Mouse (Mus musculus): ENCODE data around the gene Ppp1ca. TPM values are rescaled to one million over a fixed set of nuclear protein-coding genes. Genes with fewer than 3 reads are reported as not detected.

Gene Ppp1ca
- polyA plus RNA-seq, 1 experiment from 2014 or later: 783 TPM

GRCm38 (mm10) chr19:4192251-4192985 is 553 bp downstream of the Ppp1ca start:
- Histone ChIP-seq H3K9me3 (no peaks in the 10 kb centered on the region), H3K27me3 (no peaks in the 10 kb centered on the region), H3K4me3 (peak overlapping the region; percentile 68), H3K27ac (peak overlapping the region; percentile 96), H3K4me2 (replicated peaks) (peak overlapping the region; percentile 90), H3K9ac (peak overlapping the region; percentile 95), H3K36me3 (peaks cover 45% of the 10 kb centered on the region), H3K4me1 (peaks cover 23% of the 10 kb centered on the region)
- under 1% methylated on average over 51 of the region's 52 CpGs for WGBS
- ATAC-seq (ENCODE audit: insufficient number of reproducible peaks, insufficient read depth, low FRiP score, low TSS enrichment): no peak

DNA sequence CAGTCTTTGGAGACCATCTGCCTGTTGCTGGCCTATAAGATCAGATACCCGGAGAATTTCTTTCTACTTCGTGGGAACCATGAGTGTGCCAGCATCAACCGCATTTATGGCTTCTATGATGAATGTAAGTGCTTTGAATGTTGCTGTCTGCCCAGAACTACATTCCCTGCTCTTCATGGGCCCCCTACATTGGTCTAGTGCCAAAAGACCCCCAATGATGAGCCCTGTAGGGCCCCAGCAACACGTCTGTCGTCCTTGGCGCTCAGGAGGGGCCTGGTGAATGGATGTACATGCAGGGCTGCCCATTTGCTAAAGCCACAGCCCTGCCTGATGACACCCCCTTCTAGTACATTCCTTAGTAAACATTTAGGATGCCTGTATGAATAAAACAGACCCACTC is 1.3 kb downstream of the Ppp1ca start:
- no peak overlapping the region for H3K27ac ChIP-seq
- H3K4me1 ChIP-seq: peaks cover 23% of the 10 kb centered on the region
- peak overlapping the region; percentile 90 for H3K4me2 ChIP-seq (replicated peaks)
- no peaks in the 10 kb centered on the region for H3K27me3 ChIP-seq
- peak overlapping the region; percentile 68 for H3K4me3 ChIP-seq
- peaks cover 50% of the 10 kb centered on the region for H3K36me3 ChIP-seq
- ATAC-seq (ENCODE audit: insufficient number of reproducible peaks, insufficient read depth, low FRiP score, low TSS enrichment): no peak
- peak overlapping the region; percentile 95 for H3K9ac ChIP-seq
- H3K9me3 ChIP-seq: no peaks in the 10 kb centered on the region
- 69% methylated on average over 6 of the region's 6 CpGs for WGBS

- no peaks in the 10 kb centered on the region for H3K27me3 ChIP-seq
- WGBS: 92% methylated on average over 8 of the region's 8 CpGs
- no peak for ATAC-seq (ENCODE audit: insufficient number of reproducible peaks, insufficient read depth, low FRiP score, low TSS enrichment)
- peak overlapping the region; percentile 90; the same call in 1 of the 2 replicates for H3K4me2 ChIP-seq (replicated peaks)
- H3K4me1 ChIP-seq: peaks cover 23% of the 10 kb centered on the region
- H3K27ac ChIP-seq: no peak overlapping the region
- peaks cover 53% of the 10 kb centered on the region for H3K36me3 ChIP-seq
- H3K9ac ChIP-seq: no peak overlapping the region
- no peaks in the 10 kb centered on the region for H3K9me3 ChIP-seq
- no peak overlapping the region for H3K4me3 ChIP-seq
These were observed 2.3 kb downstream of the Ppp1ca start for GRCm38 (mm10) chr19:4194021-4194724.

DNA sequence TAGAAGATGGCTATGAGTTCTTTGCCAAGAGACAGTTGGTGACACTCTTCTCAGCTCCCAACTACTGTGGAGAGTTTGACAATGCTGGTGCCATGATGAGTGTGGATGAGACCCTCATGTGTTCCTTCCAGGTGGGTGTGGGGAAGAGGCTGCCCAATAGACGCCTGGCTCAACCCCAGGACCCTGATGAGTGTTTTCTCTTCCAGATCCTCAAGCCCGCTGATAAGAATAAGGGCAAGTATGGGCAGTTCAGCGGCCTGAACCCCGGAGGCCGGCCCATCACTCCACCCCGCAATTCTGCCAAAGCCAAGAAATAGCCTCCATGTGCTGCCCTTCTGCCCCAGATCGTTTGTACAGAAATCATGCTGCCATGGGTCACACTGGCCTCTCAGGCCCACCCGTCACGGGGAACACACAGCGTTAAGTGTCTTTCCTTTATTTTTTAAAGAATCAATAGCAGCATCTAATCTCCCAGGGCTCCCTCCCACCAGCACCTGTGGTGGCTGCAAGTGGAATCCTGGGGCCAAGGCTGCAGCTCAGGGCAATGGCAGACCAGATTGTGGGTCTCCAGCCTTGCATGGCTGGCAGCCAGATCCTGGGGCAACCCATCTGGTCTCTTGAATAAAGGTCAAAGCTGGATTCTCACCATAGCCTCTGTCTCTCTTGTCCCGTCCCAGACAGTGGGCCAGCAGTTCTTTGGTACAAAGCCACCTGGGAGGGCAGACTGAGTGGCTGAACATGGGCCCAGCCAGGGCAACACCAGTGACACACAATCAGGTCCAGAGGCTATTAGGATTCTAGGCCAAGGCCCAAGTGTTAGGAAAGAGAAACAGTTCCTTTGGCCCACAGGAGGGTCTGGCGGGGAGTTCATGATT is 3.1 kb downstream of the Ppp1ca start:
- no peak overlapping the region for H3K9ac ChIP-seq
- WGBS: 82% methylated on average over 12 of the region's 12 CpGs
- H3K4me3 ChIP-seq: no peak overlapping the region
- H3K9me3 ChIP-seq: no peaks in the 10 kb centered on the region
- H3K27ac ChIP-seq: no peak overlapping the region
- ATAC-seq (ENCODE audit: insufficient number of reproducible peaks, insufficient read depth, low FRiP score, low TSS enrichment): no peak
- no peaks in the 10 kb centered on the region for H3K27me3 ChIP-seq
- no peak overlapping the region for H3K4me2 ChIP-seq (replicated peaks)
- peaks cover 56% of the 10 kb centered on the region for H3K36me3 ChIP-seq
- H3K4me1 ChIP-seq: peaks cover 26% of the 10 kb centered on the region

DNA sequence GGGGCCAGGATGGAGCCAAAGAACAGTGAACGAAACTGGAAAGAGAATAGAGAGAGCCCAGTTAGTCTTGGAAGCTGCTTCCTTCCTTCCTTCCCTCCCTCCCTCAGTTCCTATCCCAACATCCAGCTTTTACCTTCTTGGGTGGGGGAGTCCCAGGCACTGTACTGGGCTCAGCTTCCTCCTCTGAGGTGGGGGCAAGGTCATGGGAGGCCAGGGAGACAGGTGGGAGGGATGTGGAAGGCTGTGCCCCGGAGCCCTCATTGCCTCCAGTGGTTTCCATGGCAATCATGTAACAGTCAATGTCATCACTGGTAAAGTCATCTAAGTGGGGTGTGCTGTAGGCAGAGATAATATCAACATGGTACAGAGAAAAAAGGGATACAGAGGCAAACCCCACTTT is 4.2 kb downstream of the Ppp1ca start:
- WGBS: 60% methylated on average over 2 of the region's 2 CpGs
- H3K27ac ChIP-seq: peak overlapping the region; percentile 12; the same call in 1 of the 2 replicates
- H3K36me3 ChIP-seq: peaks cover 61% of the 10 kb centered on the region
- H3K27me3 ChIP-seq: no peaks in the 10 kb centered on the region
- no peak for ATAC-seq (ENCODE audit: insufficient number of reproducible peaks, insufficient read depth, low FRiP score, low TSS enrichment)
- H3K4me2 ChIP-seq (replicated peaks): no peak overlapping the region
- peaks cover 36% of the 10 kb centered on the region for H3K4me1 ChIP-seq
- no peaks in the 10 kb centered on the region for H3K9me3 ChIP-seq
- H3K4me3 ChIP-seq: no peak overlapping the region
- H3K9ac ChIP-seq: no peak overlapping the region

- H3K9ac ChIP-seq: no peak overlapping the region
- 25% methylated on average over 5 of the region's 5 CpGs for WGBS
- no peaks in the 10 kb centered on the region for H3K27me3 ChIP-seq
- peak overlapping the region; percentile 12; the same call in 1 of the 2 replicates for H3K27ac ChIP-seq
- no peak for ATAC-seq (ENCODE audit: insufficient number of reproducible peaks, insufficient read depth, low FRiP score, low TSS enrichment)
- no peaks in the 10 kb centered on the region for H3K9me3 ChIP-seq
- H3K4me2 ChIP-seq (replicated peaks): no peak overlapping the region
- no peak overlapping the region for H3K4me3 ChIP-seq
- H3K4me1 ChIP-seq: peaks cover 36% of the 10 kb centered on the region
- H3K36me3 ChIP-seq: peaks cover 61% of the 10 kb centered on the region
These were observed 4.7 kb downstream of the Ppp1ca start for GRCm38 (mm10) chr19:4196548-4196947.

DNA sequence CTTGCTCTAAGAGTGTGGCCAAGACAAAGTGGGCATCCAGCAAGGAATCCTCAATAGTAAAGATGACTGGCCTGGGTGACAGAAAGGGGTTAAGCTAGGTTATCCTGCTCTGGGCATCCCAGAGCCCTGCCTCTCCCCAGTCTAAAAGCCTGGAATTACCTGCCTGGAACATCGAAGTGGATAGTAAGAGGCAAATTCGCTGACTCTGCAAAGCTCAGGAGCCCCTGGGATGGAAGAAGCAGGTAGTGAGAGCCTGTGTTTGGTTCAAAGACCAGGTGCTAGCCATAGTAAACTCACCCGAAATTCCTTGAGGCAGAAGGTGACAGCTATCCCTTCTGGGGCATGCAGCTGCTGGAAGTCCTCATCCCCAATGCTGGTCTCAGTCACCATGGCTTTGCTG is 5.3 kb downstream of the Ppp1ca start:
- no peak overlapping the region for H3K9ac ChIP-seq
- peaks cover 38% of the 10 kb centered on the region for H3K4me1 ChIP-seq
- H3K4me2 ChIP-seq (replicated peaks): no peak overlapping the region
- H3K9me3 ChIP-seq: no peaks in the 10 kb centered on the region
- no peak overlapping the region for H3K4me3 ChIP-seq
- H3K27ac ChIP-seq: no peak overlapping the region
- H3K27me3 ChIP-seq: no peaks in the 10 kb centered on the region
- ATAC-seq (ENCODE audit: insufficient number of reproducible peaks, insufficient read depth, low FRiP score, low TSS enrichment): no peak
- H3K36me3 ChIP-seq: peaks cover 61% of the 10 kb centered on the region
- 76% methylated on average over 3 of the region's 3 CpGs for WGBS

GRCm38 (mm10) chr19:4201291-4201909 is 9.5 kb downstream of the Ppp1ca start, which contains the start of gene Rad9a:
Gene Rad9a (minus strand): TSS chr19:4201662.
- H3K36me3 ChIP-seq: peaks cover 26% of the 10 kb centered on the region
- no peaks in the 10 kb centered on the region for H3K9me3 ChIP-seq
- H3K4me1 ChIP-seq: peaks cover 27% of the 10 kb centered on the region
- WGBS: under 1% methylated on average over 34 of the region's 34 CpGs
- H3K9ac ChIP-seq: peak within 1 kb of the TSS; percentile 76
- peak; percentile 75 for ATAC-seq (ENCODE audit: insufficient number of reproducible peaks, insufficient read depth, low FRiP score, low TSS enrichment)
- H3K27ac ChIP-seq: peak within 1 kb of the TSS; percentile 58
- peaks cover 2% of the 10 kb centered on the region; the same call in 1 of the 2 replicates for H3K27me3 ChIP-seq
- H3K4me2 ChIP-seq (replicated peaks): peak within 1 kb of the TSS; percentile 72
- H3K4me3 ChIP-seq: peak within 1 kb of the TSS; percentile 70

GRCm38 (mm10) chr19:4202149-4202548 is 10.3 kb downstream of the Ppp1ca start:
- 28% methylated on average over 7 of the region's 7 CpGs for WGBS
- no peak for ATAC-seq (ENCODE audit: insufficient number of reproducible peaks, insufficient read depth, low FRiP score, low TSS enrichment)

GRCm38 (mm10) chr19:4203148-4203547 is 11.3 kb downstream of the Ppp1ca start:
- Histone ChIP-seq H3K9ac (no peak overlapping the region), H3K4me3 (no peak overlapping the region), H3K9me3 (no peaks in the 10 kb centered on the region), H3K36me3 (peaks cover 11% of the 10 kb centered on the region; the same call in 1 of the 2 replicates), H3K27ac (no peak overlapping the region), H3K27me3 (peaks cover 2% of the 10 kb centered on the region; the same call in 1 of the 2 replicates), H3K4me1 (peaks cover 22% of the 10 kb centered on the region), H3K4me2 (replicated peaks) (no peak overlapping the region)
- 63% methylated on average over 3 of the region's 3 CpGs for WGBS
- no peak for ATAC-seq (ENCODE audit: insufficient number of reproducible peaks, insufficient read depth, low FRiP score, low TSS enrichment)

More at GRCm38 (mm10) chr19:4202149-4202548, 10.3 kb downstream of the Ppp1ca start:
- peak overlapping the region; percentile 72 for H3K4me2 ChIP-seq (replicated peaks)
- H3K9me3 ChIP-seq: no peaks in the 10 kb centered on the region
- peak overlapping the region; percentile 47 for H3K9ac ChIP-seq
- H3K36me3 ChIP-seq: peaks cover 19% of the 10 kb centered on the region; the same call in 1 of the 2 replicates
- H3K4me1 ChIP-seq: peaks cover 22% of the 10 kb centered on the region
- H3K4me3 ChIP-seq: peak overlapping the region; percentile 70
- peaks cover 2% of the 10 kb centered on the region; the same call in 1 of the 2 replicates for H3K27me3 ChIP-seq
- H3K27ac ChIP-seq: no peak overlapping the region
